Mouse (Mus musculus) kidney, adult 2 months (tissue): ENCODE measurements at regions not wholly inside any gene's neighbourhood (a gene's known extent, or its start where the extent isn't known, plus 50 kb on each side); places are given as distances from the start of the nearest gene placed in this dataset.

Experiments
- DNase-seq: peaks from one replicate; pipeline ENCODE4 v3.0.0; 2021
- H3K27ac ChIP-seq: fragments of 200-500 bp; 2 replicates; pipeline ENCODE4 v1.5.1; 2012; ENCODE audit warnings: low read depth, low read length, control low read depth, inconsistent platforms; ENCODE audit not compliant: insufficient read depth
- H3K27me3 ChIP-seq: fragments of 200-500 bp; replicated peaks from 2 replicates; pipeline ENCODE4 v1.6.1; 2012; ENCODE audit warnings: mild to moderate bottlenecking, moderate library complexity, low read length, inconsistent platforms; ENCODE audit not compliant: control insufficient read depth, insufficient read depth
- H3K36me3 ChIP-seq: fragments of 200-500 bp; 2 replicates; pipeline ENCODE4 v1.6.1; 2012; ENCODE audit warnings: mild to moderate bottlenecking, moderate library complexity, low read length, inconsistent platforms; ENCODE audit not compliant: control insufficient read depth, insufficient read depth
- H3K4me1 ChIP-seq: fragments of 200-500 bp; 2 replicates; pipeline ENCODE4 v1.6.1; 2011; ENCODE audit warnings: low read length; ENCODE audit not compliant: control insufficient read depth, insufficient read depth
- H3K4me3 ChIP-seq: fragments of 200-500 bp; 2 replicates; pipeline ENCODE4 v1.5.1; 2011; ENCODE audit warnings: mild to moderate bottlenecking, low read depth, low read length, control low read depth; ENCODE audit not compliant: insufficient read depth
- CTCF ChIP-seq: fragments of 200-500 bp; conservative IDR thresholded peaks from 2 replicates; pipeline ENCODE4 v1.5.1; 2011; ENCODE audit warnings: low read depth, mild to moderate bottlenecking, control low read depth, low read length, moderate library complexity, mixed read lengths; ENCODE audit not compliant: insufficient read depth, insufficient read length
- POLR2A ChIP-seq: fragments of 200-500 bp; IDR thresholded peaks from one replicate; pipeline ENCODE4 v1.6.1; 2011; ENCODE audit warnings: low read depth, low read length, control low read depth
- WGBS: fragments of 180-500 bp; shearing (Covaris S2); methylation state at CpG from one replicate; pipeline ENCODE4 v1.1.7; 2018; 5-methylcytosine and 5-hydroxymethylcytosine counted together

DNA sequence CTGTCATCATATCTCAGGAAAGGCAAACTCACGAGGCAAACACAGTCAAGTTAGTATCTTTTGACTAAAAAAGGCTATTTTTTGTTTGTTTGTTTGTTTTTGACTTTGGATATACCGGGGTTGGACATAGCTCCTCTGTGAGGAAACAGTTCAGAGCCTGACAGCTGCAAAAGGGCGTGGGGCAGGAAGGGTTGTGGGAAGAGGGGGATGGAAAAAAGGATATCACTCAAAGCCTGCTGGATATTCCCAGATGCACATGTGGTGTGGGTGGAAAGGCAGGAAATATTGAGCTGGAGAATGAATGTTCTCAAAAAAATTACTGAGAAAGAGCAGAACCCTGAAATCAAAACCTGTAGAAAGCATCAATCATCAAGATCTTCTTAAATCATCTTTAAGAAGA lies 537.7 kb downstream of the Nebl start:
- WGBS, result 49% methylated on average over 3 of the region's 3 CpGs
- DNase-seq, result no peak
- H3K36me3 ChIP-seq, result no peaks in the 10 kb centered on the region
- H3K27ac ChIP-seq, result no peak overlapping the region
- H3K4me1 ChIP-seq, result no peaks in the 10 kb centered on the region
- TF ChIP-seq POLR2A (no peak), CTCF (no peak)
- H3K27me3 ChIP-seq, result no peaks in the 10 kb centered on the region
- no peak overlapping the region for H3K4me3 ChIP-seq

- Histone ChIP-seq H3K36me3 (no peaks in the 10 kb centered on the region), H3K4me3 (no peak overlapping the region), H3K27ac (no peak overlapping the region), H3K27me3 (no peaks in the 10 kb centered on the region), H3K4me1 (no peaks in the 10 kb centered on the region)
- 85% methylated on average over 4 of the region's 4 CpGs for WGBS
- TF ChIP-seq CTCF (no peak), POLR2A (no peak)
- DNase-seq, result no peak
These were observed 542.1 kb downstream of the Nebl start for GRCm38 (mm10) chr2:17189169-17189568.

DNA sequence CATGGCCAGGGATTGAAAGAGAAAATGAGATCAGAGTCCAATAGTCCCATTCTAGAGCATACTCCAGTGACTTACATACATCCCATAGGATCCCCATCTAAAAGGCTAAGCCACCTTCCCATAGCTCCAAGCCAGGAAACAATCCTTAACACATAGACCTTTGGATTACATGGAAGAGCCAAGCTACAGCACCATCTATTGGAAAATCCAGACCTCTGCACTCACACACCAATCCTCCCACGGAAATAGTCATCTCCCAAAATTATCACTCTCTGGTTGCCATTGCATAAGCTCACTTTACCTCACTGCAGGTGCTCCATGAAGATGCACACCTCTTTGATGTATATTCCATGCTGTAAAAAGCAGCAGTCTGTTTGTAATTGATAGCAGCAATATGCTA lies 543.4 kb downstream of the Nebl start:
- H3K27ac ChIP-seq, result no peak overlapping the region
- TF ChIP-seq CTCF, result no peak
- no peak for TF ChIP-seq POLR2A
- no peaks in the 10 kb centered on the region for H3K4me1 ChIP-seq
- WGBS, result 65% methylated on average over 1 of the region's 1 CpGs
- no peaks in the 10 kb centered on the region for H3K27me3 ChIP-seq
- DNase-seq, result no peak
- no peaks in the 10 kb centered on the region for H3K36me3 ChIP-seq
- no peak overlapping the region for H3K4me3 ChIP-seq

GRCm38 (mm10) chr2:17183696-17184095 lies 547.6 kb downstream of the Nebl start:
- Histone ChIP-seq H3K4me1 (no peaks in the 10 kb centered on the region), H3K27ac (no peak overlapping the region), H3K36me3 (no peaks in the 10 kb centered on the region), H3K27me3 (no peaks in the 10 kb centered on the region), H3K4me3 (no peak overlapping the region)
- no peak for TF ChIP-seq CTCF
- no peak for TF ChIP-seq POLR2A
- DNase-seq, result no peak
- WGBS, result 68% methylated on average over 2 of the region's 2 CpGs

- no peaks in the 10 kb centered on the region for H3K4me1 ChIP-seq
- H3K4me3 ChIP-seq, result no peak overlapping the region
- 93% methylated on average over 2 of the region's 2 CpGs for WGBS
- no peaks in the 10 kb centered on the region for H3K36me3 ChIP-seq
- no peak for TF ChIP-seq CTCF
- no peak for TF ChIP-seq POLR2A
- no peaks in the 10 kb centered on the region for H3K27me3 ChIP-seq
- DNase-seq, result no peak
- no peak overlapping the region for H3K27ac ChIP-seq
These were observed 549.7 kb downstream of the Nebl start for GRCm38 (mm10) chr2:17181597-17181996.

DNA sequence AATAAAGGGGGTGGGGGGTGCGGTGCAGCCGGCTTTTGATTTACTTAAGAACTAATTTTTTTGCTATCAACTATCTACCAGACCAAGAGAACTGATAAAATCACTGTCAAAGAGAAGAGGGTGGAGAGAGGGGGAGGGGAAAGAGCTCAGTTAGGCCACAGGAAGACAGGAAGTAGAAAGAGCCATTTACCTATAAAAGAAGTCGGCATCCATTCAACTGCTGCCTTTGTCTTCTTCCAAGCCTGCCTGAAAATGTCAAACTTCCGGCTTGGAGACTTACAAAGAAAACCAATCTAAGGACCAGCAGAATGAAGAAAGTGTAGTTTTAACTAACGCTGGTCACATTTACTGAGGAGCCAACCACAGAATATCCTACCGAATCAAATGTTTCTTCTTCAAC lies 562.4 kb downstream of the Nebl start:
- no peak for DNase-seq
- Histone ChIP-seq H3K27ac (no peak overlapping the region), H3K27me3 (no peaks in the 10 kb centered on the region), H3K36me3 (no peaks in the 10 kb centered on the region), H3K4me1 (no peaks in the 10 kb centered on the region), H3K4me3 (no peak overlapping the region)
- TF ChIP-seq CTCF, result no peak
- TF ChIP-seq POLR2A, result no peak
- WGBS, result 93% methylated on average over 6 of the region's 6 CpGs

GRCm38 (mm10) chr2:17165016-17165415 lies 566.2 kb downstream of the Nebl start:
- no peak overlapping the region for H3K27ac ChIP-seq
- H3K4me1 ChIP-seq, result no peaks in the 10 kb centered on the region
- no peak overlapping the region for H3K4me3 ChIP-seq
- no peak for DNase-seq
- H3K27me3 ChIP-seq, result no peaks in the 10 kb centered on the region
- no peak for TF ChIP-seq CTCF
- no peak for TF ChIP-seq POLR2A
- H3K36me3 ChIP-seq, result no peaks in the 10 kb centered on the region
- 27% methylated on average over 2 of the region's 2 CpGs for WGBS

GRCm38 (mm10) chr2:17158463-17158862 lies 572.8 kb downstream of the Nebl start:
- H3K27me3 ChIP-seq, result no peaks in the 10 kb centered on the region
- no peak overlapping the region for H3K4me3 ChIP-seq
- no peak for DNase-seq
- no peaks in the 10 kb centered on the region for H3K4me1 ChIP-seq
- no peak overlapping the region for H3K27ac ChIP-seq
- TF ChIP-seq POLR2A (no peak), CTCF (no peak)
- WGBS, result 84% methylated on average over 1 of the region's 1 CpGs
- H3K36me3 ChIP-seq, result no peaks in the 10 kb centered on the region
